Mouse (Mus musculus) cerebellum, adult 9-10 months (tissue): ENCODE data around the gene Tgfb2.
A peak's percentile ranks its signal among the peaks of the same experiment; 100 is the strongest.

Source experiments
- DNase-seq: peaks from one replicate; pipeline ENCODE4 v3.0.0; 2022

Gene Tgfb2

DNA sequence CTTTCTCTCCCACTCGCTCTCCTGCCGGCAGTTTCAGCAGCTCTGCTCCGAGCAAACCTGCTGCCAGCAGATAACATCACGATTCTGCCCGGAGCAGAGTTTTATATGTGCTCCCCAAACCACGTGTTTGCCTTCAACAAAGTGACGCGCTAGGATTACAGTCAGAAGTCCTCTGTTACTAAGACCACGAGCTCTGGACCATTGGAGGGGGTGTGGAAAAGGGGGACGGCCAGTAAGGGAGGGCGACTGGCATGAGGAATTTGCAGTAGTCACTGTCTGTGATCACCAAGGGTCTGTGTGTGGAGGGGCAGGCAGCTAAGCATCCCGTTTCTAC lies at the start of gene Tgfb2:
Gene Tgfb2, minus strand, starts transcription at position 75 of the 334 bp plus-strand sequence.
- DNase-seq = no peak

DNA sequence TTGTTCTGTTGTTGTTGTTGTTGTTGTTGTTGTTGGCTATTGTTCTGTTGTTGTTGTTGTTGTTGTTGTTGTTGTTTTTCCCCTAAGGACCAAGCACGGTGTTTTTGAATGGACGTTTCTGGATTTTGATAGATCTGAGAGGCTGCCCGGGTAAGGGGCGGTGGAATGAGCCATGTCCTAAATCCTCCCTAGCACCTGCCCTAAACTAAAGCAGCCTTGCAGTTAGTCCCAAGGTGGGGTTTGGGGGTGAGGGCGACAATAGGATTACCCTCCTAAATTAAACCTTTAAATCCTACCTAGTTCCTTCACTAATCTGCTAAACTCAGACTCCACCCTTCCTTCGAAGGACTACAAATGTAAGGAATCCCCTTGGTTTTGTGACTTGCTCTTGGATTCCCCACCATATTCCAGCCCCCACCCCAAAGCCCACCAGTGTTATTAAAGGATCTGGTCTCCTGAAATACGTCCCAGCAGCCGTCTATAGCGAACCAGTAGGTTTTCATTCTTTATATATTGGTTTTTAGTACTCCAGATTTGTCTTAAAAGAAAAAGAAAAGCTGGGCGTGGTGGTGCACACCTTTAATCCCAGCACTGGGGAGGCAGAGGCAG lies 44.0 kb upstream of the Tgfb2 start:
- DNase-seq = peak; percentile 16

DNA sequence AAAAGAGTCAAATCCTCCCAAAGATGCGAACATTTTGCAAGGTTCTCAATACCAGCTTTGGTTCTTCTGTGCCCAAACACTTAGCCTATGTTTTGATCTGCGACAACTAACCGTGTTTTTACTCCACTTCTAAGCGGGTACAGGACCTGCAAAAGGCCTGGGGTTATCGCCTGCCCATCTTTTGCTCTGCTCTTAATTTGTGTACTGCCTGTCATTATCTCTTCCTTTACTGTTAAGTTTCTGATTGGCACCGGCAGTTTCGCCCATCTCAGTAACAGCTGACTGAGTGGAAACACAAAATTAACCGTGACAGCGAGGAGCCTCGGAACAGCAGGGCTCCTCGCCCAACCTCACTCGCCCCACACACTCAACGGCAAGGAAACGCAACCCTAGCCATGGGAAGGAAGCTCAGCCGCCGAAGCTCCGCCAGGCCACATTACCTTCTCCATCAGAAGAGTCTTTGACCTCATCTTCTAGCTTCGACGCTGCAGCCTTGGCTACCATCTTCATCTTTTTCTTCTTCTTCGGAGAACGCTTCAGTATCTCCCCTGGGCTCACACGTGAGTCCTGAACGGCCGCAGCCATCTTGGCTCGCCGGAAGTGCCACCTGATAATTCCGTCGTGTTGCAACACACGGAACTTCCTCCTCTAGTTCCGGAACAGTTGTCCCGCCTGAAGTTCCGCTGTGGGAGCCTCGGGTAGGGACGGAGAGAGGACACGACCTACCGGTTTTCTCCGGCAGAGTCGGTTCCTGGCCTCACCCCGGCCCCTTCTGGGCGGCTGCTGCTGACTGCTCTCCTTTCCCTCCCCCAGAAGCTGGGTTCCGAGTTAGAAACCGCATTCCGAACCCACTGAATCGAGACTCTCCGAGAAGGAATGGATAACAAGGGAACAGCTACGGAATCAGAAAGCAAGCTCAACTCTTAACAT lies 43.2 kb upstream of the Tgfb2 start, which contains the start of gene Rrp15:
Gene Rrp15, minus strand, starts transcription at position 635 of the 930 bp plus-strand sequence.
- peak; percentile 76 for DNase-seq

DNA sequence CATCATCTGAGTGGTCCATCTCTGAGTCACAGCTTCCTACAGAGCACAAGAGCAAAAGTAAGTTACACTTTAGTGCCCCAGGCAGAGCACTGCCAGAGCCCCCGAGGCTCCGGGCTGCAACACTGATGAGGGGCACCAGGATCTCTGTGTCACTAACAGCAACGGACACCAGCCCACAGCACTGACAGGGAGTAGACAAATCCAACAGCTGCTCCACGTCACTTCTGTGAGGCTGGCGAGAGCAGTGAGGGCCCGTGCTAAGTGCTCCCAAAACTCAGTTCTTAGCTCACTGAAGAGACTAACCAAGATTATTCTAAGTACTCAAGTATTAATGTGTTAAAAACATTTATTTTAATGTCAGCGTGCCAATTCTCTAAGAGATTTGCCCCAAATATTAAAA lies 34.0 kb upstream of the Tgfb2 start:
- no peak for DNase-seq

DNA sequence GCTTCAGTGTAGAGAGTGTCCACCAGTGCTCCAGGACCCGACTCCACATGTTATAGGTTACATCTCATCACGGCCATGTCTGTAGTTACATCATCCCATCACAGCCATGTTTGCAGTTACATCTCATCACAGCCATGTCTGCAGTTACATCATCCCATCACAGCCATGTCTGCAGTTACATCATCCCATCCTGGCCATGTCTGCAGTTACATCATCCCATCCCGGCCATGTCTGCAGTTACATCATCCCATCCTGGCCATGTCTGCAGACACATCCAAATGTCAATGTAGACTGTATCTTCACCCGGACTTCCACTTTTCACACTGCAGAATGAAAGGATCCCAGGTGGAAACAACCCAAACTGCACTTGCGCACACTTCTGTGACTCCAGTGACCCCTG lies 29.7 kb upstream of the Tgfb2 start:
- DNase-seq = no peak

DNA sequence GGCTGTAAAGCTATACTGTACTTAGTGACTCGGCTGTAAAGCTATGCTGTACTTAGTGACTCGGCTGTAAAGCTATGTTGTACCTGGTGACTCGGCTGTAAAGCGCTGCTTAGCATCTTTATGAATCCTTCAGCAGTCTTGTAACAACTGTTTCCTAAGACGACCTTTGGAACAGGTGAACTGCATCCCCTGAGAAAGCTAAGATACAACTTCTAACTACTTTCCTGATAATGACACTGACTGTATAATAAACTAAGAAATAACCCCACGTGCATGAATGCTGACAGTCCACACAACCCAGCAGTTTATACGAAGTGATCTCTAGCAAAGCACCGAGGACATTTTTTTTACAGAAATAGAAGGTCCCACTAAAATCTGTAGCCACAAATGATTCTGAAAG lies 27.3 kb upstream of the Tgfb2 start:
- DNase-seq = no peak

DNA sequence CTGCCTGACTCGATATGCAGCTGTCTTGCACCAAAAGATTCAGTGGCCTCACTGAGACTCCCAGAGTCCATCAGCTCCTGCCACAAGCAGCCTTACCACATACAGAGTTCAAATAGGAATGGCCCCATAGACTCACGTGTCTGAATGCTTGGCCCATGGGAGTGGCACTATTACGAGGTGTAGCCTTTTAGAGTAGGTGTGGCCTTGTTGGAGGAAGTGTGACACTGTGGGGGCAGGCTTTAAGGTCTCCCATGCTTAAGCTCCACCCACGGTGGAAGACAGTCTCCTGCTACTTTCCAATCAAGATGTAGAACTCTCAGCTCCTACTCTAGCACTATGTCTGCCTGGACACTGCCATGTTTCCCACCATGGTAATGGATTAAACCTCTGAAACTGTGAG lies 23.0 kb upstream of the Tgfb2 start:
- DNase-seq = no peak

DNA sequence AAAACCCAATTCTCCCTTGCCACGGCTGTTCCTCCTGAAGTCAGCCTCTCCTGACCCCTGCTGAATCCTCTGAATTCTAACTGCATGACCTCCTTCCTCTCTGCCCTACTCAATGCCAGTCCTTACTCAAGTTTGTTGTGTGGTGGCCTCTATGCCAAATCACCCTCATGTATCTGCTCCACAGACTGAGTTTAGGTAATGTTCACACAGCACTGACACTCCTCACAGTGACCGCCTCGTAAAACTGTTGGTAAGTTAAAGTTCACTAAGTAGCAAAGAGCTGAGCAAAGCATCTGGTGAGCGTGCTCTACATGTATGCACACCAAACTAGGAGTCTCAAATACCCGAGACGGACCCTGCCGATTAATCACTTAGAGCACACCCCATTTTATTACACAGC lies 20.3 kb upstream of the Tgfb2 start:
- no peak for DNase-seq

DNA sequence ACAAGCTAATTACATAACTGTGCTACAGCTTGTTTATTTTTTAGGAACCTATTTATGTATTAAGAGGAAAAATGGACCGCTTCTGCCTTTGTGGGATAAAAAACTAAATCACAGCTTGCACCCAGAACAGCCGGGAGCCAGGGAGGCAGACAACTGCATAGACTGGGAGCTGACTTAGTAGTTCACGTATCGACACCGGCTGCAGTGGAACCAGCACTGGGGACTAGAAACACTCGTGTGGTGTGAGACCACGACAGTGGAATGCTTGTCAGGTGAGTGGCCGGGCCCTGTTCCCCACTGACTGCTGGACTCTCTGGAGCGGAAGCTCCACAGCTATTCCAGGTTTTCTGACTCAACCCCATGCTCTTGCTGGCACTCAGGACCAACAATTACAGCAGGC lies 16.5 kb upstream of the Tgfb2 start:
- DNase-seq = no peak

DNA sequence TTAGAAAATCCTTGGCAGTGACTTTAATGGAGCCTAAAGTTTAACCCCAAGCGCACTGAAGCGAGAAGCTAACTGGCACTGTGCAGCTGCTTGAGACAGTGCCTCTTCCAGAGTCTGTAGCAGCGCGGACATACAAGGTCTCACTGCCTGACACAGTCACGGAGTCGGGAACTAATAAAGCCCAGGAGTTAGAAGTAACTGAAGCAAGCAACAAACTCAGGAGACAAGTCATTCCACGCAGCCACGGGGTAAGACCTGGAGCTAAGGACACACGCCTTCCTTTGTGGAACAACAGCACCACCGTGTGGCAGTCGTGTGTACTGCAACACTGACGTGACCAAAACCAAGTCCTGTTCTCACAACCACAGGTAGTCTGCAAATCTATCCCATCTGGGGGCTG lies 16.1 kb upstream of the Tgfb2 start:
- peak; percentile 79 for DNase-seq

DNA sequence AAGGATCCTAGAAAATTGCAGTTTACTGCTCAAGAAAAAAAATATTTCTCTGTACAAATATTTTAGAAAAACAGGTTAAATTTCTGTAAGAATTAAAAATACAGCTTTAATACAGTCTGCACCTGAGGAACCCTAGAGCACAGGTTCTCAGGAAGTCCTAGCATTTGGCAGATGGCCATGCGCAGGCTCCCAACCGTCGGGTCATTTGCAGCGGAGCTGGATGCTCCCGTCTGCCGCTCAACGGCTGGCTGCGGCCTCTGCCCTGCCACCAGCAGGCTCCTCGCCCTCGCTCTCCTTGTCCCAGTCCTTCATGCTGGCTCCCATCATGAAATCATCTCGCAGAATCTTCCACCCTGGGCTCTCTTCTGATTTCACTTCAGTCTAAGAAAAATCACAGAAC lies 15.4 kb upstream of the Tgfb2 start:
- DNase-seq = no peak

DNA sequence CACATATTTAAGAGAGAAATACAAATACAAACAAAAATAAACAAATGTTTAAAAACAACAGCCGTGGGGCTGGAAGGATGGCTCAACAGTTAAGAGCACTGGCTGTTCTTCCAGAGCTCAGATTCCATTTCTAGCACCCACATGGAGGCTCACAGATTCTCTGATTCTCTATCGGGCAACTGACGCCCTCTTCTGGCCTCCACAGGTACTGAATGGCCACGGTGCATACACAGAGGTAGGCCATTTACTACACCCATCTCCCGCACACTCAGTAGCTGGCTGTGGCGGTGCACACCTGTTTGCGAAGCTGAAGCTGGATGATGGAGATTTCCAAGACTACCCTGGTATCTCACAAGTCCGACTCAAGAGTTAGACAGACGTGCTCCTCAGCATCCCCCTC lies 13.9 kb upstream of the Tgfb2 start:
- no peak for DNase-seq

DNA sequence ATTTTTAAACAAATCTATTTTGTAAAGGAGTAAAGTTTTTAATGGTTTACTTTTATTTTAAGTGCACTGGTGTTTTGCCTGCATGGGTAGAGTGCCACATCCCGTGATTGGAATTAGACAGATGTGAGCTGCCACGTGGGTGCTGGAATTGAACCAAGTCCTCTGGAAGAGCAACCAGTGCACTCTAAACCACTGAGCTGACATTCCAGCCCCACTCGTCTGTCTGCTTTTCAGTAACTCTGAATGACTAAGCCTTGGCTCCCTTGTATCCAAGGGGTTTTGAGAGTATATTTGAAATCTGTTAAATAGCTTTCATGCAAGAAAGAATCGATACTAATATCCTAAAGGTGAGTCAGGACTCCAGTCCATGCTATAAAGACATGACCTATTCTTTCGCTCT lies 13.1 kb upstream of the Tgfb2 start:
- no peak for DNase-seq

DNA sequence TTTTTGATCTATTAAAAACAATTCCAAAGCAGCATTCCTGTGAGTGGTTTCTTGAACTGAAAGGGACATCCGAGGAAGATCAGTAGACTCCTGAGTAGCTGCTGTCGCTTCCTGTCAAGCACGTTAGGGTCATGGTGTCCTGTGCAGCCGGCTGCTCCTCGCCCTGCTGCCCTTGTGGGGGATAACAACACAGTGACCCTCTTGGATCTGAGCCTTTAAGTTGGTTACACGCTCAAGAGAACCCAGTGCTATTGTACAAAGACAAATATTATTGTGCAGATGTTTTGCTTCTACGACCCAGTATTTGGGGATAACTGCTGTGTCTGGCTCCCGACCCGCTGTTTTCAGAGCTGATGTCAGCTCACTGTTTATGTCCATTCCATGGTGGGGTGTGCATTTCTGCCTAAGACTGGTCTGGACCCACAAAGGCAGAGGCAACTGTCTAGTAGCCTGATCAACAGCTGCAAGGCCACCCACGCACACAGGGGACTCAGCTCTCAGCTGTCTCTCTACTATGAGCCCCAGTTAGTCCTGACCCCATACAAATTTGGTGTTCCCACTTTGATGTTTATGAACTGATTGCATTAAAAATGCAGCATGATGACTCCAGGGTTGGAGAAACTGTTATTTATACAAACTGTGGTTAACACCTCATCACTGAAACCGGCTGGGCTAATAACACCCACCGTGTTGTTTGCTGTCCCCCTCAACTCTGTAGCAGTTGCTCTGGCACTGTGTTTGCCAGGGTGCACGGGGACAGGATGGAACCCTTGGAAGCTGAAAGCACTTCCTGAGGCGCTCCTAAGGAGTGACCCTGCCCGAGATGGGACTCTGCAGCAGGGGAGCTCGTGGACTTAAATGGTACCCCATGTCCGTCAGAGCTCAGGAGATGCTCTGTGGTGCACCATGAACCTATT lies 9.4 kb upstream of the Tgfb2 start:
- no peak for DNase-seq

DNA sequence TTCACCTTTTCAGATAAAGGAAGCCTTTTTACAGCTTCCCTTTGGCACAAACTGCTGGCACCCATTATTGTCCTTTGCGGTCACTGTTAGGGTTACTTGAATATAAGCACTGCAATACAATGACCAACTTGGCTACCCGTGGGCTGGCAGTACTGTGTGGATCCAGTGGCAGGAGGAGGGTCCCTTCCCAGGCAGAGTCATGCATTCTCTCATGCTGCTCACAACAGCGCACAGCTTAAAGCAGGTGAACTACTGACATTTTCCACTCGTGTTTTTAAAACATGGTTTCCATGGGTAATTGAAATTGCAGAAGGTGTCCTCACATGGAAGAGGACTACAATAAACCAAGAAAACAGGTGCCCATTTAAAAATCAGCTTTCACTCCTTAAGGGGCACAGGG lies 8.4 kb upstream of the Tgfb2 start:
- DNase-seq = no peak

DNA sequence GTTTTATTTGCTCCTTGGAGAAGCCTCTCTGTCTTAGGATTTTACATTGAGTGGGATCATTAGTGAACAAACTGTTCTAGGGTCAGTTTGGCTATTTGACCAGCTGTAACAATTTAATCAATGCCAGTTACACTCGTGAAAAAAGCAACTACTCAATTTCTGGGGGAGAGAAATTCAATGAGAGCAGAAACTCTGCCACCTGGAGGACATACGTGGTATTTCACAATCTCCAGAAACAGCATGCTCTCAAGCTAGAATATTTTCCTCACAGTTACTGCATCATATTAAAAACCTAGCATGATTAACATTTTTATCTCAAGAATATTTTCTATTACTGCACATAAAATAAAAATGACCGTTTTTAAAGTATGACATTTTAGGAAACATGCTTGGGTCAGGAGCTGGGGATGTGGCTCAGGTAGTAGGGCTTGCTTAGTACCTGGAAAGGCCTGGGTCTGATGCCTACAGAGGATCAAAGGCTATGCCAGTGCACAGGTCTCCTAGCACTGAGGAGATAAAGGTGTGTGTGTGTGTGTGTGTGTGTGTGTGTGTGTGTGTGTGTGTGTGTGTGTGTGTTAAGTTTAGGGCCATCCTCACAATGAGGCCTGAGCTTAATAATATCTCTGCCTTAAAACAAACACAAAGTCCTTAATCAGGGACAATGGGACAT lies 7.1 kb upstream of the Tgfb2 start:
- peak; percentile 21 for DNase-seq

DNA sequence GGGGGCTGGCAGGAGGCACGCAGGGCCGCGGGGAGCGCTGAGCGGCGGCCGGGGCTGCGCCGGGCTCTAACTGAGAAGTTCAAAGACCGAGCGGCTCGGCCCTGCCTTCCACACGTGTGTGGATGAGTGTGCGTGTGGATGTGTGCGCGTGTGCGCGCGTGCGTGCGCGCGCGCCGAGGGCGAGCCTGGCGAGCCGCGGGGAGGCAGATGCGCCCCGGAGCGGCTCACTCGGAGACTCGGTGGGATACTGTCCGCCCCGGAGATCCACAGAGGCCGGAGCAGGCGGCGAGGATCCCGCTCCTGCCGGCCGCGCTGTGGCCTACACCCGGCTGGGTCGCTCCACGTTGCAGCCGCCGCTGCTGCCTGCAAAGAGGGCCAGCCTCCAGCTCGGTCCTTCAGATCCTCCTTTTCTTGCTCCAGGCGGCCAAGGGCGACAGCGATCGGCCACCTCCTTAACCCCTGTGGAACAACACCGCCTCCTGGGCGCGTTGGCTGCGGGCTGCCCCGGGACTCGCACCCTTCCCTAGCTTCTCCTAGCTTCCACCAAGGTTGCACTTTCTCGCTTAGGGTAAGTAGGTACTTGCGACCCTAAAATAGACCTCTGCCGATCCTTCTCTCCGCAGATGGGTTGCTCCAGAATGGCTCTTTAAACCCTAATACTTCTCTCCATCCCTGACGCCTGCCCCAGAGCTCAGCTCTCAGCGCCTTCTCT lies 430 bp downstream of the Tgfb2 start:
- no peak for DNase-seq

DNA sequence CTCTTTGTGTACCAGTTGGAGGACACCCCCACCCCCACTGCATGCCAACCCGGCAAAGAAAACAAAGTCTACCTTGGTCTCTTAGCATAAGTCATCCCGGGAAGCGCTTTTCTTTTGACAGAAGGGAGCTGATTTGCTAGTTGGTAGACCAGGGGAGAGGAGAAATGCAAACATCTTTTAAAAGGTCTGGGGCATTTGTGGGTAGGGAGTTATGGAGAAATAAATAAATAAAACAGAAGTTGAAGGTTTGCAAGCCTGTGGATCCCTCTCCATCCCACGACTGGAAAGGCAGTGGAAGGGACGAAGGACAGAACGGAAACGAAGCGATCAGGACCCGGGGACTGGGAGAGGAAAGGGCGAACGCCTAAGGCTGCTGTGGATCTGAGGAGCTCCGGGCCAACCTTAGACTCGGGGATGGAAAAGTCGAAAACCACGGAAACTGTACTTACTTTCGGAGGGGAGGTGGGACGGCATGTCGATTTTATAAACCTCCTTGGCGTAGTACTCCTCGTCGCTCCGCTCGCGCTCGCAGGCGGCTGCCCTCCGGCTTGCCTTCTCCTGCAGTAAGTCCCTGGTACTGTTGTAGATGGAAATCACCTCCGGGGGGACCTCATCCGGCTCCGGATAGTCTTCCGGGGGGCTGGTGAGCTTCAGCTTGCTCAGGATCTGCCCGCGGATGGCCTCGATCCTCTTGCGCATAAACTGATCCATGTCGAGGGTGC lies 1.6 kb downstream of the Tgfb2 start:
- DNase-seq = no peak

DNA sequence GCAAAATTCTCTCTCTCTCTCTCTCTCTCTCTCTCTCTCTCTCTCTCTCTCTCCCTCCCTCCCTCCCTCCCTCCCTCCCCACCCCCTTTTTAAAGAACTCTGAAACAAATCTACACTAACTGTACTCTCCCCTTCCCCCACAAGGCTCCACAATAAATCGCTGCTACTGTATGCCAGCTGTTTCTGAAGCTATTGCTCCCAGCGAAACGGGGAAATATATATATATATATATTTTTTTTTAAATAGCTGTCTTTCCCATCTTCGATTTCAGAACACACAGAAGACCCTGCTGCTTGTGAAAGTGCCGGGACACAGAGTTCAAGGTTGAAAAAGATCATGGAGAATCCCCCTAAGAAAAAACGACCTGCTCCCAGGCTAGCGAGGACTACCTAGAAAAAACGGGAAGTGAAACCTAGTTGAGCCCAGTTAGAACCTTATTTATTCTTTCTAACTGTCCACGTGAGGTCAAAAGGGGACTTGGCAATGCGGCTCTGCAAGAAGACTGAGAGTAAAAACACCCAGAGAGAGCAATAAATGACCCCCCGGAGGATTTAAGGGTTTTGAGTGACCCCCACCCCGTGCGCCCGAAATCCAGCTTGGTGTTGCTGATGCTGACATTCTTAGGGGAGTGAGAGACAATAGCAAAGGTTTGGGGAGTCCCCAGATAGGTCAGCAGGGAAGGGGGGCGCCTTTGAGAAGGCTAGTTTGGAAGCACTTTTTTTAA lies 2.4 kb downstream of the Tgfb2 start:
- DNase-seq = no peak

DNA sequence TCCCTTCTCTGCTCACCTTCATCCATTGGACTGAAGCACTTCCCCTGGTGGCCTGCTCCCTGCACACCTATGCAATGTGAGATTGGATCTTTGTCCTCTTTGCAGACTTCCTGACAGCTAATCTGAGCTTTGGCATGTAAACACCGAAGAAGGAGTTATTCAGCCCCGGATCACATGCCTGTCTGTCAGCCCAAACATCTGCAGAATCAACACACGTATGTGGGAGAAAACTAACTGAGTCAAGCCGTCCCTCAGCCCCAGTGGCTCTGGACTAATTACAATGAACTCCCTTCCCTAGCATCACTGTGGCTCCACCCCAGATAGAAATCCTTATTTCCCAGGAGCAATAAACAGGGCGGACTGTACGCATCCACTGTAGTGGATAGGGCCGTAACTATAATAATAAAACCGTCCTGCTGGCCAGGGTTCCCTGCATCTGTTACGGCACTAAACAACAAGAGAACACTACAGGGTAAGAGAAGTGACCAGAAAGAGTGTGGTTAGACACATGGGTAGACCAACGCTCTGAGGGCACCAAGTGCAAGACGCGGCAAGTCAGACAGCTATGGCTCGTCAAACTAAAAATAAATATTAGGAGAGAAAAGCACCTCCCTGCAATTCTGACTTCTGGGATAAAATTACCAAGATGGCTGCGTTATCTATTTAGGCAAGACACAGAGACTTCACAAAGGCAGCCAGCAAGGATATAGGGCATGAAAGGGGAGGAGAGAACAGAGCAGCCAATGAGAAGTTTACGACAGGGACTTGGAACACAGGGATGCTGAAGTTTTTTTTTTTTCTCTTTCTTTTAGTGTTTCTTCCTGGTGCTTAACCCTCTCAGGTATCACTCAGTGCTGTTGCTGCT lies 3.2 kb downstream of the Tgfb2 start:
- DNase-seq = no peak
